Mouse (Mus musculus): ENCODE measurements around the gene Wnt3a.
"Not testable (repeated sequence)": the region's sequence is repeated elsewhere in the genome, so short reads cannot be mapped to it uniquely, and the experiment has no call there.

Gene Wnt3a

DNA sequence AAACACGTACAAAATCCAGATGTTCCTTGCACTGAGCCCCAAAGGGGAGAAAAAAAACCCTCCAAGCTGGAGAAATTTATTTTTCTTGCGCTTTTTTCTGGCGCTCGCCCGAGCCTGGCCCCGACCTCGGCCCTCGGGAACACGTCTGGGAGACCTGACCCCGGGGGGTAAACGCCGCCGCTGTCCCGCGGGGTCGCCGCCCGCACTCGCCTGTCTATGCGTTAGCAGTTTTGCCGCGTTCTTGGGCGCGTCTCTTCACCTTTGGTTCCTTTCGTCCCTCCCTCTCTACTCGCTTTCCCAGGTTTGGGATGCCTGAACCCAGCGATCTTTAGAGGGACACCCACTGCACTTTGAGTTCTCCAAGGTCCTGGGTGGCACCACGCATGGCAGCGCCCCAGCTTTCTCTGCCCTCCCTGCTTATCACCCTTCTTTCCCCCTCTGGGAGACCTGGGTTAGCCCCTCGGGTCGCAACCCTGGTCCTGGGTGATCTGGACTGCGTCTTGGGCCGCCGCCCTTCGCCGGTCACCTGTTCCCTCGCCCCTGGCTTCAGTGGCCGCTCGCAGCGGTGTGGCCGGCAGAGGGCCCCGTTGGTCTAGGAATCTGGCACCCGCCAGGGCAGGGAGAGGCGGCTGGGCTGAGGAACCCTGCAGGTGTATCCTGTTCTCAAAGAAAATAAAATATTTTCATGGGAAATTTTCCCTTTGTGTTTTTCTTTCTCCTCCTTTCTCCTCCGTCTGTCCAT lies 17.0 kb upstream of the Wnt3a start:
- DNase-seq: peak; percentile 55

DNA sequence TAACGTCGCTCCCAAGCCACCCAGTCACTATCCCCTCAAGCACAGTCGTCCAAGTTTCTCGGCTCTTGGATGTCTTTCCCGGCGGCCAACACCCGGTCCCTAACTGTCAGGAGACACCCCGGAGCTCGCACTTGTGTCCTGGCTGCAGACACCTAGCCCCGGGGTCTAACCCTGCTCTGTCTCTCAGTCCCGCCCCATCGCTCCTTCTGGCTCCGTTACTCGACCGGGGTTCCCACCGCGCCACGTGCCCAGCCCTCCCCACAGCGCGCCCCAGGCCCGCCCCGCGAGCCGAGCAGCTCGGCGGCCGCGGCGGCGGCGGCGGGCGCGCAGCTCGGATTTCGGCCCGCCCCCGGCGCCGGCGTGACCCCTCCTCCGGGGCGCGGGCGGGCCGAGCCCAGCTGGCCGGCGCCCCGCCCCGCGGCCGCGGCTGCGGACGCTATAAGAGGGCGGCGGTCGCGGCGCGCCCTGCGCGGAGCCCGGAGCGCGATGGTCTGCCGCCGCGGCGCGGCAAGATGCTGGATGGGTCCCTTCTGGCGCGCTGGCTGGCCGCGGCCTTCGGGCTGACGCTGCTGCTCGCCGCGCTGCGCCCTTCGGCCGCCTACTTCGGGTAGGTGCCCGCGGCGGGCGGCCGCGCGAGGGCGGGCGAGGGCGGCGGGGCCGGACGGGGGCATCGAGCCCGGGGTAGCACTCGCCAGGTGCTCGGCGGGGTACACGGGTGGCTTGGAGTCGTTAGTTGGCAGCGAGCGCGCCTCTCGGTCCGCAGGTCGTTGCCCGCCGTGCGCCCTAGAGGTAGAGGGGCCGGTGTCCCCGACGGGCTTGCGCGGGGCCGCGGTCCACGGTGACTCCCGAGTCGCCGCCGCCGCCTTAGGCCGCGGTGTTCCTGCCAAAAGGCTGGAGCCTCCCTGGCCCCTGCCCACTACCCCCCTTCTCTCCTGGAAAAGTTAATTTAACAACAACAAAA lies 16.2 kb upstream of the Wnt3a start, which contains the start of gene Wnt9a:
Gene Wnt9a (plus strand): TSS at position 468 of the 961 bp plus-strand sequence.
- no peak for DNase-seq

DNA sequence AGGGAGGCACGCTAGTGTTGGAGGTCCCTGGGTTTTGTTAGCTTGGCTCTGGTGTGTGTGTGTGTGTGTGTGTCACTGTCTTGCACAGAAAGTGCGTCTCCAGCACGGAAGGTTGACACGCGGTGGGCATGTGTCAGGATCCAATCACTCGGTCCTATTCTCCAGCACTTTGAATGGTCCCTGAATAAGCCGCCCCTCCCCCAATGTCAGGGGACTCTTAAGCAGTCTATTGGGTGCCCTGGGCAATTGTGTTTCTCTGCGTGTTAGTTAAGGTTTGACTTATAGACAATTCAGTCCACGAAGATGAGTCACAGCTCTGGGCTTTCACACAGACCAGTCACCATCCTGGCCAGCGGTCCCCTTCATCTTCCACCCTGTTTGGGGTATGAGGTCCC lies 15.3 kb upstream of the Wnt3a start:
- no peak for DNase-seq

DNA sequence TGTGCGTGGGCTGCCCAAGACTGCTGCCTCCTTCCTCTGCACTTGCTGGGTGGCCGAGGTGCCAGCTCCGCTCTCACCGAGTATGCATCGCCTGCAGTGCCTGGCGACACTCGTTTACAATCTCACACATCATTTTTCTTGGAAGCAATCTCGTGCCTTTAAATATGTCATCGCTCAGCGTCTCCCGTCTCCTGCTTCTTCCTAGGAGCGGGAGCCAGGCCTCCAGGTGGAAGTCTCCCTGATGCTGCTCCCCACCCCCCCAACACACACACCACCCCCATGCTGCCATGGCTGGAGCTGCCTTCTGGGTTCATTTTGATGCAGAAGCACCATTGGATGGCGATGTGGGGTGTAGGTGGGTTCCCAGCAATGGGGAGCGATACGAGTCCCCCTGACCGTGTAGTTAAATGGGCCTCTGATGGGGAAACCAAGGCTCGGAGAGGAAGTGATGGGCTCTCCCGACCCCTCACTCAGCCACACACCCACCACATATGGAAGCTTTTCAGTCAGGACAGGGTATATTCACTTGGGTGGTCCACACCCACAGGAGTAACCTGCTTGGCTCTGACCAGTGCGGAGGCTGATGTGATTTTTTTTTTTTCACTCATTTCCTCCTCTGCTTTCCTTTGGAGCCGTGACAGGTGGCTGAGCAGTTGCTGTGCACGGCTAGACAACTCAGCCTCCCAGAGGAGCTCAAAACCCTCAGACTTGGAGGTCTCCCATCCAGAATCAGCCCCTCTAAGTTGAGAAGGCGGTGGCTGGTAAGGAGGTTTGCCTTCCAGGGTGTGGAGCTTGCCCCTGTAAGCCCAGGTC lies 14.7 kb upstream of the Wnt3a start:
- peak; percentile 34 for DNase-seq

DNA sequence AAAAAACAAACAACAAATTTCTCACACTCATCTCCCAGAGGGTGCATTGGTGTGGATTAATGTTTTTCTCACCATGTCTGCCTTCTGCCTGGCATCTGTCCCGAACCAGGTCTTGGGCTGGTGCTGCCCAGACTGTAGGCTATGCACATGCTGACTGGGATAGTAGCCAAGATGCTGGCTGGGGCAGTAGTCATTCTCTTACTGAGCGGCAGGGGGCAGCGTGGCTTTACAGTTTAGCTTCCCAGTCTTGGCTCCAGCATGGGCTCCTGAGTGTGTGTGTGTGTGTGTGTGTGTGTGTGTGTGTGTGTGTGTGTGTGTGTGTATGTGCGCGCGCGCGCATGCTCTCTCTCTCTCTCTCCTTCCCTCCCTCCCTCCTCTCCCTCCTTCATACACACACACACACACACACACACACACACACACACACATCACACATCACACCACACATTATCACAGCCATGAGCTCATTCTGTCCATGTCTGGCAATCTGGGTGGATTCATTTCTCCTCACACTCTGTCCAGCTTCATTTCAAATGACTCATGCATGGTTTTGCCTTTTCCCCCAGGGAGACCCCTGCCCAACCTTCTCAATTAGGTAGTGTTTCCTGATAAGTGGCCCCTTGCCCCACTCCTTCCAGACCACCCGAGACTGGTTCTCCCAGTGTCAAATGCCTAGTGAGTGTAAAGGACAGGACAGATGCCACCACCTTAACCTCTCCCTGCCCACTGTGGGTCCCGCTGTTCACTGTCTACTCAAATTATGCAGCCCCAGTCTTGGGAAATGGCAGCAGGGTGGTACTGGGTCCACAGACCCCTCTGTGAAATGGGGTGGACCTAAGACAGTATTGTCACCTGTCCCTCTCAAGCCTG lies 12.4 kb upstream of the Wnt3a start:
- DNase-seq: peak; percentile 90

DNA sequence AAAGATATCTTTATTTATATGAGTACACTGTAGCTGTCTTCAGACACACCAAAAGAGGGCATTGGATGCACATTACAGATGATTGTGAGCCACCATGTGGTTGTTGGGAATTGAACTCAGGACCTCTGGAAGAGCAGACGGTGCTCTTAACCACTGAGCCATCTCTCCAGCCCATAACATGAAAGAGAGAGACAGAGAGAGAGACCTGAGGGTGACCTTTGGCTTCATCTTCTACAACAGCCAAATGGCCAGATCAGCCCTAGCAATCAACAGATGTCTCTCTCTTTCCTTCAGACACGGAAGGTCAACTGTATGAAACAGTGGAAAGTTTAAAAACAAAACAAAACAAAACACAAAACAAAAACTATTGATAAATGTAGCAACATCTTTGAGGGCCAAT lies 10.5 kb upstream of the Wnt3a start:
- not testable (repeated sequence) for DNase-seq

DNA sequence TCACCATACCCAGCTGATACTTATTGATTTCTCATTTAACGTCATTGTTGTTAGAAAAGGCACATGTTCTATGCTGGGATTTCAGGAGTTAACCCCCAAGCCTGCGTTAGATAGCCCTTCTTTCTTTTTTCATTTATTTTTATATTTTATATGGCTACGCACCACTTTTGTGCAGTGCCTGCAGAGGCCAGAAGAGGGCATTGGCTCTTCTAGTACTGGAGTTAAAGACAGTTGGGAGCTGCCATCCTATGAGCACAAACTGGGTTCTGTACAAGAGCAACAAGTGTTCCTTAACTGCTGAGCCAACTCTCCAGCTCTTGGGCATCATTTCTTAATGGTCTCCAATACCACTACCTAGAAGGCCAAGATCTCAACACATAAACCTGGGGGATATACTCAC lies 9.6 kb upstream of the Wnt3a start:
- no peak for DNase-seq

DNA sequence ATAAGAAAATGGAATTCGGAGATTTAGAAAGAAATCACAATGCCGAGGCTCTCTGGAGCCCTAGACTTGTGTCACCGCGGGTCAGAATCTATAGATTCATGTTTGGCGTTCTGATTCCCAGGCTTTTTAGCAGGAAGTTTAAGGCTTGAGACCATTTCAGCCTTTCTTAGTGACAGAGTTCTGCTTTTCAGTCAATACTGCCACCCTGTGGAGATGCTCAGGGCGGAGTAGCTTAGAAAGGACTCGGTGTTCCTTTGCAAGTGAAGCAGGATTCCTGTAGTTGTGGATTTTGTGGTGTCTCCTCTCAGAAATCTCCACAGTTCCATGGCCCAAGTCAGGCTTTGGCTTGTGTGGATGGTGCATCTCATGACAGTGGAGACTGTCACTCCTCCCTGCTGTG lies 7.4 kb upstream of the Wnt3a start:
- DNase-seq: peak; percentile 59

DNA sequence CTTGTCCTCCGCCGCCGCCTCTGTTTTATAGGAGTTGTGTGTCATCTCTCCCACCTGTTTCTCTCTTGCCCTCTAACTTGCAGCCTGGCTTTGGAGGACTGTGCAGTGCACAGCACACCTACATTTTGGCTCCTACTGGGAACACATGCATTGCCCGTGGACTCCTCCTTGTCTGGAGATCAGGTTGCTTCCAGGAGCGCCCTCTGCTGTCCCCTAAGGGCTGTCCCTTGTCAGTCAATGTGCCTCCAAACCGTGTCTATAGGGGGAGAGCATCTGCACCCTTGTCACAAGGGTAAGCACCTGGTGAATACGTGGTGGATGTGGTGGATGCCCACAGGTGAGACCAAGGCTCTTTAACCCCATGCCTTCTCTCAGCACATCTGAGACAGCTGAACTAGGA lies 3.1 kb upstream of the Wnt3a start:
- peak; percentile 44 for DNase-seq

DNA sequence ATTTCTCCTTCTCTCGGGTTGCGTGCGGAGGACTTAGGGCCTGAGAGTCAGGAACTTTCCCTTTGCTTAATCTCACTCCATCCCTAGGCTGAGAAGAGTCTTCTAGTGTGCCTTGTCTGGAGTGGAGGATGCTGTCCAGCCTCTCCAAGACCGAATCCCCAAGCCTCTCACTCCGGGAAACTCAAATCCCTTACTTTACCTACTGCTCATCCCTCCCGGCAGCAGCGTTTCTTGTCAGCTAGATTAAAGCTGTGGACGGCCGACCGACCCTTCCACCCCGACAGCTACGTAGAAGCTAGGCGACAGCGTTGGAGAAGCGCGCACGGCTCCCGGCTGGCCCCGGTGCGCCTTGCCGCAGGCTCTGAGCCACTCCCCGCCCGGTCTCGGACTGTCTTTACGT lies 846 bp downstream of the Wnt3a start:
- no peak for DNase-seq

DNA sequence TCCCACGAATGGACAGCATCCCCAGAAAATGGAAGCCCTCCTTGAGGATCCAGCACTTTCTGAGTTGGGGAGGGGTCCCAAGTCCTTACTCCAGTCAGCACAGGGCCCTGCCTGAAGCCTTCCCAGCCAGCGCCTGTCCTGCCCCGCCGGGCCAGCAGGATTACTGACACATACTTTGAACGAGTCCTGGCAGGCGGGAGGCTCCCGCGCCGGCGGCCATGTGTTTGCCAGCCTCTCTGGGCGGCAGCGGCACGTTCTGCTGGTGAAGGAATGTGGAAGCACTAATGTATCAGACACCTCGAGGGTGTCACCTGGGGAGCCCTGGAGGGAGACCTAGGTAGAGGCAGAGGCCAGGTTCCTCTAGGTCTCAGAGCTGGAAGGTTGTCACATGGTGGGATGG lies 6.4 kb downstream of the Wnt3a start:
- DNase-seq: no peak

DNA sequence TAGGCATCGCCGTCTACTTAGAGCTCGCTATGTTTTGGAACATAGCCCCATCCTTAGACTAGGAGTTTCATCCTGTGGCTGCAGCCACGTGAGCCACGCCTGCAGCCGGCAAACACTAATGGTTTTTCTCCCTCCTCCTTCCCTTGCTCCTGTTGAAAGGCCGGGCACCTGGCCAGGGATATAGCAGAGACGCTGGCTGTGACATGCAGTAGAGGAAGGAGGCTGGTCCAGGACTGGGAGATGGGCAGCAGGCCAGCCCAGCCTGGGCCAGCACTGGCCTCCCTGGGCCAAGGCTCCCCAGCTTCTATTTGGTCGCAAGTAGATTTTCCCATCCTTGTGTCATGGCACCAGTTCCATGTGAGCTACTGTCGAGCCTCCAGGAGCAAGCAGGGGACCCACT lies 7.6 kb downstream of the Wnt3a start:
- DNase-seq: no peak

DNA sequence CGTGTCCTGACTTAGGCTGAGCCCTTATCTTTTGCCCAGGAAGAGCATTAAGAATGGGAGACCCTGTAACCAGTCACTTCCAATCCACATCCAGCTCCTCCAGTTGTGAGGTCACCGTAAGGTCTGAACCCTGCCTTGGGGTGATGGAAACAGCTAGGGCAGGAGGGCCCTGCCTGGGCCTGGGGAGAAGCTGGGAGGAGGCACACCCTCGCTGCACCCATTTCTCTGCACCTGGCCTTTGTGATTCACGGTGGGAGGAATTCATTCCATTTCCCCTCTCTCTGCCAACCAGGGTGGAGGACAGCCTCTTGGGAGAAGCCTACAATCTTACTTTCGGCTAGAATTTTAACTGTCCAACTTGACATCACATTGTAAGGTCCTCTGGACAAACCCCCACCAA lies 8.4 kb downstream of the Wnt3a start:
- DNase-seq: no peak

DNA sequence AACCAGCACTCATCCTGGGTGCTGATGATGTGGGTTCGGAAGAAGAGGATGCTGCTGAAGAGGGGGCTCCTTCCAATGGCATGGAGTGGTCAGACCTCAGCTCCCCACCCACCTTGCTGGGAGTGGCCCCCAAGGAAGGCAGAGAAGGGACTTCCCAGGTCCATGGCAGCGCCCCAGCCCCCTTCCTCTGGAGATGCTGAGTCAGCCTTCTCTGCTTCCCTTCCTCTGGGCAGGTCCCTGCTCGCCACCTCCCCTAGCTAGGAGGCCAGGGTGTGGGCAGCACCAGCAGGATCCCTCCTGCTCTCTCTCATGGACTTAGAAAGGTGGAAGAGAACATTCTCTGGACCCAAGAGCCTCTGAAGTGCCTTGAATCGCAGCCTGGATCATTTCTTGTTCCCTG lies 12.5 kb downstream of the Wnt3a start:
- no peak for DNase-seq

DNA sequence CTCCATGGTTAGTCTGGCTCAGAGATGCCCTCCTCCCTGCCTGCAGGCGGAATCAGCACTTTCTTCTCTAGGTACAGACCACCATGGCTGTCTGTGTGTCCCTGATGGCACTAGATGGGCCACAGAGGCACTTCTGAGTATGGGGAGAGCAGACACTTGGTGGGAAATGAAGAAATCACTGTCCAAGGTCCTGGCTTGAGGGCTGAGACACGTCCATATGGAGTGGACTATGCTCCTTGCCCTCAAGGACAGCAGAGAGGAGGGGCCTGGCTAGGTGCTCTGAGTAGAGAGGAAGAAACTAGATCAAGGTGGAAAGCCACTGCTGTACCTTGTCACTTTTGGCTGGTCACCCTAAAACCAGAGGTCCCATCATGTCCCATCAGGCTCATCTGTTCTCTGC lies 13.7 kb downstream of the Wnt3a start:
- no peak for DNase-seq

DNA sequence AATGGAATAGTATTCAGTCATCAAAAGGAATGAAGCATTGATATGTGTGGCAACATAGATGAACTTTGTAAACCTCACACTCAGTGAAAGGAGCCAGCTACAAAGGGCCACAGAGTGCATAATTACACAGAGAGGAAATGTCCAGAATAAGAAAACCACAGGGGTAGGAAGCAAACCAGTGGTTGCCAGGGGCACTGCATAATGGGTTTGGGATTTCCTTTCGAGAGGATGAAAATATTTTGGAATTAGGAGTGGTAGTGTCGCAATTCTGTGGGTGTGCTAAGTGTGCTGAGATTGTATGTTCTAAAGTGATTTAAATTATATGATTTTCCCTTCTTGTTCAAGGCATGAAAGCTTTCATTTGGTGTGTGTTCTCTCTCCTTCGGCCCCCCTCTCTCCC lies 16.4 kb downstream of the Wnt3a start:
- no peak for DNase-seq

DNA sequence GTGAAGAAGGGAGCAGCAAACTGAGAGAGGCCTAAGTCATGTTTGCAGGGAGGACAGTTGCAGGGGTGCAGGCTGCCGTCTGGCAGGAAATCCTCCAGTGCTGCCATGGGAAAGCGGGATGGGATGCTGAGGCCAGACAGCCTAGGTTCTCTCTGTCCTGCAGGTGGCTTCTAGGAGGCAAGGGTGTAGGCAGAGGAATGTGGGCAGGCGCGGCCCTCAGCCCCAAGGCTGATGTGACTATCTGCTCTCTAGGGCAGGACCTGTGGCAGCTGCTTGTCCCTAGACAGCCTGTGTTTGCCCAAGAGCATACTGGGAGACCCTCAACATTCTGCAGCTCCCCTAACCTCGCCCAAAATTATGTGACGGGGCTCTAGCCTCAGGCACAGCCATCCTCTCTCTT lies 23.8 kb downstream of the Wnt3a start:
- DNase-seq: no peak

DNA sequence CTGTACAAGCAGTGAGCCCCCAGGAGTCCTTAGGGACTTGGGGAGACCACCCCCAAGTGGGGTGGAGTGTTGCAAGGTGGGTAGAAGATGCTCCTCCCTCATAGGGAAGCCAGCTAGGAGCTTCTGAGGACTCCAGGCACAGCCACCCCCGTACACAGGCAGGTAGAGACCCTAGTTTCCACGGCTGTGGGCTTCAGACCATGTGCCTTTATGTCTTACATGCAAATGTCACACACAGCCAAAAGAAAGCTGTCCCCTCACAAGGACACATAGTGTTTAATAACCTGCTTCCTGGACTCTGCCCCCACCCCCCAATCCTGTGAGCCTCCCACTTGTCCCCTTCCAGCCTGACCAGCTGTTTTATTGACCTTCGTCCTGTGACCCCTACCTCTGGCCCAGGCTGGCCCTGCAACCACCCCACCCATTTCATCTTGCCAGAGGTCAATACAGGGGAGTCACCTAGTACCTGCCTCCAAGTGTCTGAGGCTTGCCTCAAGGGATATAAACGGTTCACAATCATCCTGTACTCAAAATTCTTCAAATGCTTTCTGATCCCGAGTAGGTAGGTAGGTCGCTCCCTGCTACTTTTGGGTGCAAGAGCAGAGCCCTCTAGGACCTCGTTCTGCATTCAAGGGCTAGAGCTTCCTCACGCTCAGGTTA lies 25.3 kb downstream of the Wnt3a start:
- DNase-seq: no peak

DNA sequence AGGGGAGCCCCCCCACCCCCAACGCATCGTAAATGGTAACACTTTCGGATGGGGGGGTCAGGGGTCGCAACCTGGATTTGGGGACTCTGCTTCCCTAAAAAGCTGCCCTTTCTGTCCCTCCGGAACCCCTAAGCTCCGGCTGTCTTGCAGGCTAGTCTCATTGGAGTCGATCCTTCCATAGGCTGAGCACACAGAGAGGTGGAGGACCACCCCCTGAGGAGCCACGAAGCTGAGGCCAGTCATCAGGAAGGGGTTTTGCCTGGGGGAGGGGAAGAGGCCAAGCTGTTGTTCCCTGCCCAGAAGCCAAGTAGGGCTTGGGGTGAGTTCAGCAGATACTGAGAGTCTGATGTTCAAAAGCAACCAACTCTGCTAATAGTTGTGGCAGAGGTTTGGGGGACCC lies 26.0 kb downstream of the Wnt3a start:
- no peak for DNase-seq

DNA sequence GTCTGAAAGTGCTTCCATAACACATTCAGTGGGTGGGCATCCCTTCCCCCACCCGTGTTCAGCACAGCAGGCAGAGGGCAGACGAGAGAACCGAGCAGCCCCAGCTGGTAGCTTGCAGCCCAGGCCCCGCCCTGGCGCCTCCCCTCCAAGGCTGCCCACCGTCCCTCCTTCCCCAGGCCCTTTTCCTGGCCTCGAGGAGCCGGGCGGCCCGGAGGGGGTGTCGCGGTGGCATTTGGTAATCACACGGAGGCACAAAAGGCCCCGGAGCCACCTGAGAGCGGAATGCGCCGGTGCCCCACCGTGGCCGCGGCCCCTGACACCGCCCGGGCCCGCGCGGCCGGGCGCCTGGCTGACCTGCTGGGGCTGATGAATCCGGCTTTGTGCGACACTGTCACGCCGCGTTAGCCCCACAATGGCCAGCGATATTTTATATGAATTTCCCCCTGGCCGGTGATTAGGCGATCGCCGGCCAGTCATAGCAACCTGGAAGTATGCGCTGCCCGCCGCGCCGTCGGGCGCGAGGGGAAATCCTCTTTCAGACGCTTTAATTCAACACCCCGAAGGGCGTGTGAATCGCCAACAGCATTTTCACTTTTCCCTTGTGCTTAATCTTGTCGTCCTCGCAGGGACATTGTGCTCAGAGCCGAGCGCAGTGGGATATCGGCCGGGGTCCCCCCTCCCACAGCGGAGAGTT lies 26.5 kb downstream of the Wnt3a start:
- DNase-seq: peak; percentile 27

DNA sequence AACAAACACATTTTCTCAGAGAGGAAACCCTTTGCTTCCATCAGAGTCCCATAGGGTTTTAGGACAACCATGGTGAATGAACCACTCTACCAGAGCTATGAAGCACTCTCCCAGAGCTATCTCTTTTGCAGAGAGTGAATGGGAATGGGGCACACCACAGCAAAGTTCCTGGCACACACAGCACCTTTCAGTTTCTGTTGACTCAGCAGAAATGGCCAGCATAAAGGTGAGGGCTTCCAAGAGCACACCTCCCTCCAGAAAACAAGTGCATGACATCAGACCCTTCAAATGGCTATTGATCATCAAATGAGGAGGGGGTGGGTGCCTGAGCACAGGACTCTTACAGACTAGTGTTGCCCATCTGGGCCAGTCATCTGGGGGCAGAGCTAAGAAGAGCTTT lies 28.2 kb downstream of the Wnt3a start:
- DNase-seq: no peak
